Mouse (Mus musculus) layer of hippocampus, adult 18-20 months (tissue): ENCODE data around the gene Map3k13. TPM values are rescaled to one million over a fixed set of nuclear protein-coding genes. Genes with fewer than 3 reads are reported as not detected.
"Not testable (repeated sequence)": the region's sequence is repeated elsewhere in the genome, so short reads cannot be mapped to it uniquely, and the experiment has no call there.

ENCODE experiments used
- DNase-seq, 2 experiments: peaks; one replicate each; pipeline ENCODE4 v3.0.0; 2022; ENCODE audit warnings: low spot score in 2 of 2
- total RNA-seq, 2 experiments: library from RNA; stranded (reverse); gene quantifications; 2 replicates each; pipeline ENCODE4 v1.2.3; 2021

Map3k13 gene
- total RNA-seq, 2 experiments from 2014 or later: 14.9 to 15.0 TPM

DNA sequence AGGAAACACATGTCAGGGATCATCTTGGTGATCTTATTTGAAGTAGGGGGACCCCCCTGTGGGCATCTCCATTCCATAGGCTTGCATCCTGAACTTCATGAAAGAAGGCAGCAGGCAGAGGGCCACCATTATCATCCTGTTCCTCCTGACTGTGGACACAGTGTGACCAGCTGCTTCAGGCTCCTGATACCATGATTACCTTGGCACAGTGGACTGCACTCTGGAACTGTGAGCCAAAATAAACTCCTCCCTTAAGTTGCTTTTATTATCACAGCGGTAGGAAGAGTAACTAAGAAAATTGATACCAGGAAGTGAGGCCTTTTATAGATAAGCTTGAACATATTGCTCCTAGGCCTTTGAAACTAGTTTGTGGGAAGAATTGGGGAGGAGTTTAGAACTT, 12.7 kb downstream of the Map3k13 start:
- DNase-seq: no peak

DNA sequence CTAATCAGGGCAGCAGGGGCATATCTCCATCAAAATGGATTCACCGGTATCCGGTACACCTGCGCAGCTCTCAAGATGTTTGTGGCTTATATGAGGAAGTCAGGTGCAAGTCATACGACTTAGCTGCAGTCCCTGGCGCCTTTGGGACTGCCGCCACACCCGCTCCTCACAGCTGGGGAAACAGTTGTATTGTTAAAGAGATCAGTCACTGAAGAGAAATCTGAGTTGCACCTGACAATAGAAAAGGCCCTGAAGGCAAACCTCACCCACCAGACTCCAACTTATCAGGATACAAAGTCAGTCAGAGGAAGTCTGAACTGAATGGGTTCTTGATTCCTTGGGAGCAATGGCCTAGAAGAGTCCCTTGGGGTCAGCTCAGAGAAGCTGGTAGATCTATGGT, 13.6 kb downstream of the Map3k13 start:
- DNase-seq: not testable (repeated sequence)

GRCm38 (mm10) chr16:21813164-21813834, 19.2 kb downstream of the Map3k13 start:
- no peak for DNase-seq

DNA sequence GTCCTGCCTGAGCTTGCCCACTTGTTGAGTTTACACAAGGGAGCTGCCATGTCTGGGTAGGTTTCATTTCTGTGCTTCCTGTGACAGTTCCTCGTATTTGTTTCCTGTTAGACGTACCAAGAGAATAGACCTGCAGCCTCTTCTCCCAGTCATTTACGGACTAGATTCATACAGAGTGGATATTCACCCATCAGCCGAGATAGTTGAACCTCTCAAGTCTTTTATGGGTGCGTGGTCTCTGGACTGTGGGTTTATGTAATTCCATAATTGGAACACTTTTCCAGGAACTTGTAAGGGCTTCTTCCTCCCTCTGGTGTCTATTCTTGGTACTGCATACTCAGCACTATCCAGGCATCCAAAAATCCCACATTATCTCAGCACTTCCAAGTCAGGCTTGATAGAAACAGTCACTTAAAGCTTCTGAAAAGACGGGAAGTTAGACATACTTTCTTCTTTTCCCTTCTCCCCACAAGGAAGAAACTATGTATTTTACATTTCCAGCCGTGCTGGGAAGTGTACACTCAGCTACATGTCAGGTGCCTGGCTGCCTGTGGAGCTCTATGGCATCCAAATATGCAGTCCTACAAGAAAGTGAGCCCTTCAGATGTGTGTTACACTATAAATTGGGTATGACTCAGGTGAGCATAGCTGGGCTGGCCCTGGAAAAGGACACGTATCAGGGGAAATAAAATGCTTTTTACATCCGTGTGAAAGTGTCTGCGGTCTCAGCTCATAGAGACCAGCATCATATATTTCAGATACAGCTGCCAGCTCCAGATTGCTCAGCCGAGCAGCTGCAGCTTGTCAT, 20.9 kb downstream of the Map3k13 start:
- peak; percentile 39 to 87 for DNase-seq

- no peak for DNase-seq
These were observed 21.5 kb downstream of the Map3k13 start for GRCm38 (mm10) chr16:21815669-21816010.

- no peak for DNase-seq
These were observed 24.0 kb downstream of the Map3k13 start for GRCm38 (mm10) chr16:21818132-21818531.

DNA sequence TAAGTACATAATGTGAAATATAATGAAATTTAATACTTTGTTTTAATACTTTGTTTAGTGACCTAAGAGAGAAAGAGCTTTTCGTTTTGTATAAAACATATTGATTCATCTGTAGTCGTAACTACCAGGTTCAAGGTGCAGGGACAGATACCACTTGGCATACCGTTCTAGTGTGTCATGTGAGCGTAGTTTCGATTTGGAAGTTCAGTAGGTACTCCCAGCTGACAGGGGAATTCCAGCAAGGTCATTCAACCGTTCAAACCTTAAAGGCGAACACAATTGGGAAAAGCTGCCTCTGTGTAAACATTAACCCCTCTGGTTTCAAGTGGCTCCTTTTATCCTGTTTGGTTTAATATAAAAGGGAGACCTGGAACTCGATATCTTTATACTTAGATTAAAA, 24.5 kb downstream of the Map3k13 start:
- no peak for DNase-seq

- no peak for DNase-seq
These were observed 31.5 kb downstream of the Map3k13 start for GRCm38 (mm10) chr16:21825612-21826031.

DNA sequence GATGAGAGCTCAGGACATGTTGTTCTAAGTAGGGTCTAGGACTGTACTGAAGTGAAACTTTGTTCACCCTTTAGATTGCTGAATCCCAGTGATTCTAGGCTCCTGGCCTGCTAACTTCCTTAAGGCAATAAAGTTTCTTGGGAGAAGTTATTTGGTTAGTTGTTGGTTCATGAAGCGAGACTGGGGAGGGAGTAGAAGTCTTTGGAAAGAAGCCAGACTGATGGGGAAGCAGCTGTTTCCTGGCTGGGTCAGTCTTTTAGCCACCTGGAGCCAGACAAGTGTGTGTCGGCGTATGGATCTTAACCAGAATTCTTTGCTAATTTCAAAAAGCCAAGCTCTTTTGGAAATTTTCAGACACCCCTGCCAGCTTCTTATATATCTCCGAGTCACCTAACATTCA, 33.0 kb downstream of the Map3k13 start:
- no peak for DNase-seq

DNA sequence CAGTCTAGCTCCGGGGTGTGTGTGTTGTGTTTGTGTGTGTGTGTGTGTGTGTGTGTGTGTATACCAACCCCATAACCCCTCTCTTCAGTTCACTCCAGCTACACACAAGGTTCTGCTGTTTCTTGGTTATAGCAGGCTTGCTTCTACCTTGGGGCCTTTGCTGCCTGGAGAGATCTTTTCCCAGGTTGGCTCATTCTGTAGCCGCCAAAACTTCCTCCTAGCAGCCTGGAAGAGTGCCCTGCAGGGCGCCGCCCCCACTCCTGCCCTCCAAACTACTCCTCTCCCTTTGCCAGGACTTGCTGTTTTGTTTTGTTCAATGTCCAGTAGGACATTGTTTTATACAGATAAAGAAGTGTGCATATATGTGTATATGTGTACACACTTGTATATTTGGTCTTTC, 33.4 kb downstream of the Map3k13 start:
- DNase-seq: no peak

DNA sequence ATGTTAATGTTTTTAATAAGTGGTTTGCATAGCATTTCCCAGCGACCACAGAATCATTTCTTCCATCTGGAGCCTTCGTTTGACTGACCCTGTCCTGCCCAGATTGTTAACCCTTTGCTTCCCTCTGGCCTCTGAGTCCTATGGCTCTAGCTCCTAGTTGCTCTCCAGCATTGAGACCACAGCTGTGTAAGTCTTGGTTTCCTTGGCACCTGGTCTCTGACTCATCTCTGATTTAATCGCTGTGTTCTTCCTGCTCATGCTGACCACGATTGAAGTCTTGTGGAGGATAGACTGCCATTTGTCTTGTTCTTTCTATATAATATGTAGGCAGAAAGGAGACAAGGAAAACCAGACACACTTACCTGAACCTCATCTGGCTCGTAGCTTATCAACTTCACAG, 35.6 kb downstream of the Map3k13 start:
- no peak for DNase-seq

- DNase-seq: no peak
These were observed 36.6 kb downstream of the Map3k13 start for GRCm38 (mm10) chr16:21830784-21831183.

DNA sequence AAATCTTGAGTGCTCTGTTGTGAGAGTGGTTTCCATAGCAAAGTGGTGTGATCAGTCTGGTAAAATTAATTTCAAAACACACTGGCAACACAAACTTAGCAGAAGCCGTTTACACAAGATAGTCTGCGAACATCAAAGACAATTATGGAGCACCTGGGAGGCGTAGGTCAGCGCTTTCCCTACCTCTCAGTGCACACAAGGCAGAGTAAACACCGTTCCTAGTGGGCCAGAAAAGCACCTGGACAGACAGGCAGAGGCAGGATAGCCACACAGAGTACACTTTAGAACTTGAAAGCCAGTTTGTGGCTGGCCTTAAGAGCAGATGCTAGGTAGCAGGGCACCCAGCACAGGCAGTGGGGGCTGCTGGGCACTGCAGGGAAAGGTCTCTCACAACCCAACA, 37.6 kb downstream of the Map3k13 start:
- DNase-seq: no peak

DNA sequence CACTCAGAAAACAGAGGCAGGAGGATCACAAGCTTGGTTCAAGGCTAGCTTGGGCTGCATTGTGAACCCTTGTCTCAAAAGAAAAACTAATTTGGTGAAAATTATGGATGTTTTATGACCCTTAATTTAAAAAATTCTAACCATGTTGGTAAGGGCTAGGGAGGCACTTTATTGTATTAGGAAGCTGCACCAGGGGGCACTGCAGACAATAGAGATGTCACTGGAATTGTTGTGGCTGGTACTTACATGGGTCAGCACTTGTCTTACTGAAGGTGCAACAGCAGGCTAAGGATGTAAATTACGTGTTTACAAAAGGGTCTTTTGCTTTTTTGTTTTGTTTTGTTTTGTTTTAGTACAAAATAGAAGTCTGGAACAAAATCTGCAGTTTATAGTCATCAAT, 39.3 kb downstream of the Map3k13 start:
- no peak for DNase-seq

DNA sequence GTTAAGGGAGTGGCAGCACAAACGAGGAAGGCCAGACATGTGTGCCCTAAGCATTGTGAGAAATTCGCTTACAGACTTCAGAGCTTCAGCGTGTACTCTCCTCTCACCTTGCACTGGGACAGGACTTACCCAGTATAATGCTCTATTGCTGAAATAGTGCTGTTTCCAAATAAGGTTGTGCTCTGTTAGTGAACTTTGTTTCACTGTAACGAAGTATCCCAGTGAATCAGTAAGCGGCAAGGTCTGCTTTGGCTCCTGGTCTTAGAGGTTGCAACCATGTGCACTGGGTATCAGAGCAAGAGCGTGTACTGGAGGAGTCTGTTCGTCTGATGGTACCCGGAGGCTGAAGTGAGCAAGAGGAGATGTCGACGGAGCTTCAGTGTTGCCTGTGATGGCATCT, 39.8 kb downstream of the Map3k13 start:
- DNase-seq: no peak

GRCm38 (mm10) chr16:21834866-21835583, 40.9 kb downstream of the Map3k13 start:
- DNase-seq: no peak

- DNase-seq: no peak
These were observed 41.4 kb downstream of the Map3k13 start for GRCm38 (mm10) chr16:21835584-21835931.

GRCm38 (mm10) chr16:21836311-21837072, 42.3 kb downstream of the Map3k13 start:
- DNase-seq: peak in 1 of 2 experiments; percentile 46

DNA sequence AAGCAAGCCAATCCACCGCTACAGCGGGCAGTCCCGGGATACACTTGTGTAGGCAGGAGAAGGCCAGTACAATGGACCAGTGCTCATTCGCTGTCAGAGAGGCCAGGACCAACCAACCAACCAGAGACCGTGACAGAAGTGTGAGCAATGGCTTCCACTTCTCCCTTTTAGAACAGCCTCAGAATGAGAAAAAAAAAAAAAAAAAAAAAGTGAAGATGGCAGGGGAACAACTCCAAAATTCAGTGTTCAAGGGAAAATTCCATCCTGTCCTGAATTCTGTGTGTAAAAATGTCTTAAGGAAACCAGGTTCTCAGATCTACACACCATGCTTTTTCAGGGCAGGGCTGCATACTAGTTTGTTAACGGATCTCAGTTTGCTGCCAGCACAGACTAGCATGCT, 43.5 kb downstream of the Map3k13 start:
- DNase-seq: no peak

- peak; percentile 68 to 80 for DNase-seq
These were observed 51.9 kb downstream of the Map3k13 start for GRCm38 (mm10) chr16:21845800-21846671.

DNA sequence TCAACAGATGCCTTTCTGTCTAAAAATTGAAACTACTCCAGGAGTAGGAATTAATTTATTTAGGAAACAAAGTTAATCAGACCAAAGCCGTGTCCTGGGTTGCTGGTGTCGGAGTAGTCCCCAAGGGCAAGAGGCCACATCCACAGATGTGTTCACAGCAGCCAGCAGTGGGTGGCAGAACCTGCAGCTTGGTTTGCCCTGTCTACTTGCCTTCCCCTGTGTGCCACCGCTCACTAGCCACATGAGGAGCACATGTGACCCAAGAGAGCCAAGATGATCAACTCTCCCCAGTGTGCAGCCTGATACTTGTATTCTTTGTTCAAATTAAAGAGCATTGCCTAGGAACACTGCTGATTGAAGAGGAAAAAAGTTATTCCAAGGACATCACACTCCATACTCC, 54.3 kb downstream of the Map3k13 start:
- no peak for DNase-seq
